ENCODE assay signal across 25 mouse cellular contexts in the genomic region with DNA sequence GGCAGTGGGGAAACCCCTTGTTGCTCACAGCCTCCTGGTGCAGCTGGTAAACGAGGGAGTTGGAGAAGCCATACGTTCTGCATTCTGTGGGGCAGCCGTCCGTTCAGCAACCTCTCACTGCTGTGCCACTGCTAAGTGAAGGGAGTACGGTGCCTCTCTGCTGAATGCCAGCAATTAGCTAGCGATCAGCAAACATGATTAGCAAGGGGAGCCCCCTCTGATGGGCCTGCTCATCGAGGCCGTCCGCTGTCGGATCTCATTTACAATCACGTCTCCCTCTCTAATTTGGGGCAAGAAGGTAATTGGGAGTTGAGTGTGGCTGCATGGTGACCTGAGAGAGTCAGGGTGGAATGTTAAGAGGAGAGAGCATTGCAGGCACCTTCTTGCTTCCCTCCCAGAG.
DNase-seq lines count a peak whose midpoint lies in the region; ATAC-seq lines count a peak whose summit lies in the region.
"Had no signal": no experiment of that assay in that cellular context is flagged by ENCODE, and none has a peak within 500 bp of the region (broad histone marks: within the 10 kb centered on the region; RNA-seq: fewer than 3 reads in every experiment).

No protein-coding gene starts in this region.

- H3K27me3 ChIP-seq in forebrain, embryonic 13.5 days, result no peaks in the 10 kb centered on the region
- no peaks in the 10 kb centered on the region for H3K27me3 ChIP-seq in forebrain, embryonic 15.5 days
- H3K27me3 ChIP-seq in hindbrain, embryonic 14.5 days (ENCODE audit: control insufficient read depth, insufficient read depth, low read length), result no peaks in the 10 kb centered on the region
- no peaks in the 10 kb centered on the region for H3K27me3 ChIP-seq in hindbrain, embryonic 16.5 days (replicated peaks; ENCODE audit: control insufficient read depth, insufficient read depth, low read length)
- H3K27me3 ChIP-seq in midbrain, embryonic 14.5 days (ENCODE audit: control insufficient read depth, insufficient read depth, low read length), result no peaks in the 10 kb centered on the region
- no peaks in the 10 kb centered on the region for H3K27me3 ChIP-seq in midbrain, embryonic 11.5 days (ENCODE audit: control insufficient read depth, insufficient read depth, low read length)
- H3K27me3 ChIP-seq: lung, embryonic 15.5 days; Patski; stomach, embryonic 15.5 days had no signal

- H3K36me3 ChIP-seq in forebrain, embryonic 13.5 days (ENCODE audit: poor library complexity, severe bottlenecking), result no peaks in the 10 kb centered on the region
- H3K36me3 ChIP-seq in forebrain, embryonic 15.5 days, result no peaks in the 10 kb centered on the region
- no peaks in the 10 kb centered on the region for H3K36me3 ChIP-seq in hindbrain, embryonic 14.5 days (replicated peaks; ENCODE audit: control insufficient read depth, insufficient read depth)
- no peaks in the 10 kb centered on the region for H3K36me3 ChIP-seq in hindbrain, embryonic 16.5 days (ENCODE audit: control insufficient read depth, insufficient read depth, low read length)
- H3K36me3 ChIP-seq in midbrain, embryonic 14.5 days (ENCODE audit: control insufficient read depth, insufficient read depth, low read length), result no peaks in the 10 kb centered on the region
- H3K36me3 ChIP-seq in midbrain, embryonic 11.5 days (ENCODE audit: control insufficient read depth, insufficient read depth, low read length), result no peaks in the 10 kb centered on the region
- H3K36me3 ChIP-seq: limb, embryonic 13.5 days; lung, embryonic 15.5 days; stomach, embryonic 15.5 days had no signal

- peaks cover 19% of the 10 kb centered on the region for H3K4me1 ChIP-seq in forebrain, embryonic 13.5 days
- peaks cover 10% of the 10 kb centered on the region for H3K4me1 ChIP-seq in forebrain, embryonic 15.5 days
- H3K4me1 ChIP-seq in hindbrain, embryonic 14.5 days (replicated peaks; ENCODE audit: control insufficient read depth, insufficient read depth, low read length), result peaks cover 18% of the 10 kb centered on the region
- H3K4me1 ChIP-seq in hindbrain, embryonic 16.5 days (ENCODE audit: control insufficient read depth, insufficient read depth, low read depth, low read length), result peaks cover 7% of the 10 kb centered on the region
- H3K4me1 ChIP-seq in midbrain, embryonic 14.5 days (ENCODE audit: control insufficient read depth, insufficient read depth, low read length), result 0 out of 2 replicates have a peak, but pooled peaks cover 7% of the 10 kb centered on the region
- peaks cover 11% of the 10 kb centered on the region for H3K4me1 ChIP-seq in midbrain, embryonic 11.5 days (ENCODE audit: control insufficient read depth, insufficient read depth, low read length)
- H3K4me1 ChIP-seq: limb, embryonic 13.5 days; lung, embryonic 15.5 days; stomach, embryonic 15.5 days had no signal

- H3K4me2 ChIP-seq in forebrain, embryonic 13.5 days, result peak overlapping the region; percentile 36
- no peak overlapping the region for H3K4me2 ChIP-seq in forebrain, embryonic 15.5 days (replicated peaks)
- H3K4me2 ChIP-seq in hindbrain, embryonic 14.5 days (replicated peaks), result no peak overlapping the region
- H3K4me2 ChIP-seq in hindbrain, embryonic 16.5 days (ENCODE audit: low read length), result no peak overlapping the region
- no peak overlapping the region for H3K4me2 ChIP-seq in midbrain, embryonic 14.5 days (ENCODE audit: low read length)
- H3K4me2 ChIP-seq in midbrain, embryonic 11.5 days, result no peak overlapping the region
- H3K4me2 ChIP-seq: limb, embryonic 13.5 days; liver, embryonic 11.5 days; lung, embryonic 15.5 days; stomach, embryonic 15.5 days had no signal

- no peak overlapping the region for H3K4me3 ChIP-seq in forebrain, embryonic 13.5 days
- no peak overlapping the region for H3K4me3 ChIP-seq in forebrain, embryonic 15.5 days
- H3K4me3 ChIP-seq in hindbrain, embryonic 14.5 days (replicated peaks; ENCODE audit: low read length), result no peak overlapping the region
- no peak overlapping the region for H3K4me3 ChIP-seq in hindbrain, embryonic 16.5 days (ENCODE audit: low read length)
- no peak overlapping the region for H3K4me3 ChIP-seq in midbrain, embryonic 14.5 days (replicated peaks; ENCODE audit: low read depth, low read length)
- H3K4me3 ChIP-seq in midbrain, embryonic 11.5 days (ENCODE audit: low read depth, low read length), result no peak overlapping the region
- H3K4me3 ChIP-seq: erythroblast, embryonic 14.5 days; limb, embryonic 13.5 days; lung, embryonic 15.5 days; stomach, embryonic 15.5 days had no signal

- H3K9me3 ChIP-seq in forebrain, embryonic 13.5 days (replicated peaks), result peaks cover 3% of the 10 kb centered on the region; the same call in 1 of the 2 replicates
- no peaks in the 10 kb centered on the region for H3K9me3 ChIP-seq in forebrain, embryonic 15.5 days
- H3K9me3 ChIP-seq in hindbrain, embryonic 14.5 days (ENCODE audit: control insufficient read depth, low read length), result no peaks in the 10 kb centered on the region
- H3K9me3 ChIP-seq in hindbrain, embryonic 16.5 days (ENCODE audit: control insufficient read depth, low read length), result no peaks in the 10 kb centered on the region
- H3K9me3 ChIP-seq in midbrain, embryonic 14.5 days (ENCODE audit: control insufficient read depth, low read length), result no peaks in the 10 kb centered on the region
- no peaks in the 10 kb centered on the region for H3K9me3 ChIP-seq in midbrain, embryonic 11.5 days (ENCODE audit: control insufficient read depth, low read length)
- H3K9me3 ChIP-seq: lung, embryonic 15.5 days; stomach, embryonic 15.5 days had no signal

- H3K9ac ChIP-seq in forebrain, embryonic 13.5 days, result peak overlapping the region; percentile 2; the same call in 1 of the 2 replicates
- H3K9ac ChIP-seq in forebrain, embryonic 15.5 days (replicated peaks), result no peak overlapping the region
- H3K9ac ChIP-seq in hindbrain, embryonic 14.5 days, result 0 out of 2 replicates have a peak overlapping the region, but pooled peaks have one; percentile 16
- H3K9ac ChIP-seq in hindbrain, embryonic 16.5 days (ENCODE audit: low read depth, low read length), result no peak overlapping the region
- no peak overlapping the region; the same call in 1 of the 2 replicates for H3K9ac ChIP-seq in midbrain, embryonic 14.5 days (replicated peaks; ENCODE audit: low read length)
- no peak overlapping the region for H3K9ac ChIP-seq in midbrain, embryonic 11.5 days (ENCODE audit: low read length)
- H3K9ac ChIP-seq: limb, embryonic 13.5 days; lung, embryonic 15.5 days; stomach, embryonic 15.5 days had no signal

- H3K27ac ChIP-seq in forebrain, embryonic 13.5 days, result no peak overlapping the region
- H3K27ac ChIP-seq in forebrain, embryonic 15.5 days (replicated peaks), result no peak overlapping the region
- H3K27ac ChIP-seq in hindbrain, embryonic 14.5 days, result peak overlapping the region; percentile 7; the same call in 1 of the 2 replicates
- H3K27ac ChIP-seq in hindbrain, embryonic 16.5 days (ENCODE audit: low read depth, low read length), result no peak overlapping the region
- 0 out of 2 replicates have a peak overlapping the region, but pooled peaks have one; percentile 28 for H3K27ac ChIP-seq in midbrain, embryonic 14.5 days (replicated peaks; ENCODE audit: low read depth, low read length)
- no peak overlapping the region for H3K27ac ChIP-seq in midbrain, embryonic 11.5 days (ENCODE audit: low read depth, low read length)
- H3K27ac ChIP-seq: kidney, postnatal 0 days; limb, embryonic 13.5 days; lung, embryonic 15.5 days; stomach, embryonic 15.5 days had no signal

- 7% methylated on average over 11 of the region's 11 CpGs for WGBS in forebrain, embryonic 13.5 days
- 6% methylated on average over 11 of the region's 11 CpGs for whole genome bisulfite sequencing in forebrain, embryonic 15.5 days
- 19% methylated on average over 11 of the region's 11 CpGs for WGBS in hindbrain, embryonic 14.5 days
- 29% methylated on average over 11 of the region's 11 CpGs for WGBS in hindbrain, embryonic 16.5 days
- 19% methylated on average over 11 of the region's 11 CpGs for WGBS in midbrain, embryonic 14.5 days
- WGBS in midbrain, embryonic 11.5 days, result 28% methylated on average over 11 of the region's 11 CpGs

- 0 out of 2 replicates have a peak, but pooled peaks have one; percentile 19 for ATAC-seq in forebrain, embryonic 13.5 days
- ATAC-seq in forebrain, embryonic 15.5 days (replicated peaks), result no peak
- ATAC-seq in hindbrain, embryonic 14.5 days (ENCODE audit: low FRiP score), result no peak
- ATAC-seq in hindbrain, embryonic 16.5 days, result no peak
- ATAC-seq in midbrain, embryonic 14.5 days (ENCODE audit: low FRiP score, low TSS enrichment), result no peak
- no peak for ATAC-seq in midbrain, embryonic 11.5 days (ENCODE audit: low FRiP score)
- ATAC-seq: intestine, embryonic 16.5 days; Patski had no signal

- no peak for DNase-seq in hindbrain, embryonic 14.5 days (ENCODE audit: low spot score)
- peak; percentile 30 for DNase-seq in midbrain, embryonic 14.5 days
- no peak for DNase-seq in midbrain, embryonic 11.5 days (ENCODE audit: low spot score, missing footprints)
- DNase-seq in retina, postnatal 1 day, result peak; percentile 58
- no peak for DNase-seq in lung, postnatal 10 days
- DNase-seq: adrenal gland, postnatal 14 days; cerebellum, adult 11-12 months; heart, postnatal 14 days; kidney, adult 8-10 months; kidney, postnatal 4 days; lung, postnatal 36 days; right cerebral cortex, postnatal 25 days; thymus, adult 18-20 months; thymus, postnatal 25 days had no signal

Comparison
In these comparisons a context has a peak if more than half of its experiments do, and no peak if none do; other contexts are left out.
1. H3K27ac ChIP-seq: peak in hindbrain, embryonic 14.5 days (single experiment) and midbrain, embryonic 14.5 days (single experiment); none in forebrain, embryonic 13.5 days (single experiment), forebrain, embryonic 15.5 days (single experiment), hindbrain, embryonic 16.5 days (single experiment) and midbrain, embryonic 11.5 days (single experiment).
2. H3K9ac ChIP-seq: peak in forebrain, embryonic 13.5 days (single experiment) and hindbrain, embryonic 14.5 days (single experiment); none in forebrain, embryonic 15.5 days (single experiment), hindbrain, embryonic 16.5 days (single experiment), midbrain, embryonic 14.5 days (single experiment) and midbrain, embryonic 11.5 days (single experiment).
3. DNase-seq: peak in midbrain, embryonic 14.5 days (single experiment) and retina, postnatal 1 day (single experiment); none in hindbrain, embryonic 14.5 days (single experiment), midbrain, embryonic 11.5 days (single experiment) and lung, postnatal 10 days (single experiment).